Mouse (Mus musculus) heart, embryonic 12.5 days (tissue): ENCODE measurements around the gene Ddx3x. TPM values are rescaled to one million over a fixed set of nuclear protein-coding genes. Genes with fewer than 3 reads are reported as not detected.
"Not testable (repeated sequence)": the region's sequence is repeated elsewhere in the genome, so short reads cannot be mapped to it uniquely, and the experiment has no call there.

Experiments used
- ATAC-seq: fragments of 200-750 bp; cut with Nextera tagmentation; 2 replicates; pipeline ENCODE4 v1.8.0; 2017; ENCODE audit warnings: moderate TSS enrichment, moderate library complexity; ENCODE audit not compliant: insufficient number of reproducible peaks, low FRiP score
- H3K27ac ChIP-seq: fragments of 300-500 bp; sonication (generic); 2 replicates; pipeline ENCODE4 v1.5.1; 2016; ENCODE audit warnings: mild to moderate bottlenecking, moderate library complexity; ENCODE audit not compliant: poor library complexity, severe bottlenecking
- H3K27me3 ChIP-seq: fragments of 300-500 bp; sonication (generic); replicated peaks from 2 replicates; pipeline ENCODE4 v1.6.1; 2016; ENCODE audit warnings: mild to moderate bottlenecking, moderate library complexity
- H3K36me3 ChIP-seq: fragments of 300-500 bp; sonication (generic); 2 replicates; pipeline ENCODE4 v1.6.1; 2016; ENCODE audit warnings: mild to moderate bottlenecking, moderate library complexity
- H3K4me1 ChIP-seq: fragments of 300-500 bp; sonication (generic); replicated peaks from 2 replicates; pipeline ENCODE4 v1.6.1; 2016; ENCODE audit warnings: mild to moderate bottlenecking
- H3K4me2 ChIP-seq: fragments of 300-500 bp; sonication (generic); 2 replicates; pipeline ENCODE4 v1.6.1; 2016; ENCODE audit warnings: mild to moderate bottlenecking, moderate library complexity
- H3K4me3 ChIP-seq: fragments of 300-500 bp; sonication (generic); 2 replicates; pipeline ENCODE4 v1.5.1; 2016; ENCODE audit warnings: mild to moderate bottlenecking
- H3K9ac ChIP-seq: fragments of 300-500 bp; sonication (generic); 2 replicates; pipeline ENCODE4 v1.6.1; 2016; ENCODE audit warnings: mild to moderate bottlenecking, moderate library complexity
- H3K9me3 ChIP-seq: fragments of 300-500 bp; sonication (generic); replicated peaks from 2 replicates; pipeline ENCODE4 v1.6.1; 2016; ENCODE audit warnings: mild to moderate bottlenecking, moderate library complexity
- WGBS: fragments of 180-500 bp; shearing (Covaris S2); methylation state at CpG from one replicate; pipeline ENCODE4 v1.1.7; 2016; 5-methylcytosine and 5-hydroxymethylcytosine counted together
- polyA plus RNA-seq: library from polyadenylated mRNA; unstranded; fragments of >200 nt; fragmentation: Nextera tagmentation; extraction: Ambion mirVana; gene quantifications from 2 replicates; pipeline ENCODE4 v1.2.1, GENCODE M21; 2016

Gene Ddx3x
- polyA plus RNA-seq: 105 and 116 TPM in 2 replicates

DNA sequence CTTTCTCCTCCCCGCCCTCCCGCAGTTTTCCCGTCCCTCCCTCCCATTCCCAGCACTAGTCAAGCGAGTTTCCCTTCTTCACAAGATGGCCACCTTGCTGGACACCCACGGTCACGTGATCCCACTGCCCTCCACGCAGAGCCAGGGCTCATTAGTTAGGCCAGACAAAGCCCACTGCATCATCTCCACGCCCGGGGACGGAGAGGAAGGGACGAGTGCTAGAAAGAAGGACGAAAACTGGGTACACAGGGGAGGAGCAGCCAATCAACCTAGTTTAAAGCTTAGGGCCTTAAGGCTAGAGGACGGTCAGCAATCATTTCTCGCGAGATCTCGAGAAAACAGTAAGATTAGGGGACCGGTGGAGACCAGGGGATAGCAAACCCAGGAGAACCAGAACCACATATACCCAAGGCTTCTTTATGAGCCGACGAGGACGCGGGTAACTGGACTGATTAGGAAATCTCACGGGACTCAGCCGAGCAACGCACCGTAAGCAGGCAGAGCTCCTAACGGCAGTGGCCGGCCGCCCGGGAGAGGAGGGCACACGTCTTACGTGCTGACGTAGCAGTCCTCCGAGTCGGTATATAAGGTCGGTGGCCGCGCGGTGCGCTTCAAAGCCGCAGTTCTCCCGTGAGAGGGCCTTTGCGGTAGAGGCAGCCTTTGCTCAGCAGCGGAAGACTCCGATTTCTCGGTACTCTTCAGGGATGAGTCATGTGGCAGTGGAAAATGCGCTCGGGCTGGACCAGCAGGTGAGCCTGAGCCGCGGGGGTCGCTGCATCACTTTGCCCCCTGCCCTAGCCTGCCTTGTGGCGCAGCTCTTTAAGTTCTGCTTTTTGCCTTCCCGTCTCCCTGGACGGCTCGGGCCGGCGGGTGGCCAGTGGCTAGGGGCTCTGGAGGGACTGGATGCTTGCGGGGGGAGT, at the start of gene Ddx3x:
Gene Ddx3x, plus strand, starts transcription at position 562 of the 920 bp plus-strand sequence.
- H3K4me3 ChIP-seq: peak within 1 kb of the TSS; percentile 98
- peak; percentile 93 for ATAC-seq
- peak within 1 kb of the TSS; percentile 99 for H3K9ac ChIP-seq
- H3K4me1 ChIP-seq: 0 out of 2 replicates have a peak, but pooled peaks cover 6% of the 10 kb centered on the region
- peak within 1 kb of the TSS; percentile 72 for H3K4me2 ChIP-seq
- WGBS: under 1% methylated on average over 54 of the region's 57 CpGs
- peak within 1 kb of the TSS; percentile 100 for H3K27ac ChIP-seq
- H3K27me3 ChIP-seq: peaks cover 4% of the 10 kb centered on the region; the same call in 1 of the 2 replicates
- peaks cover 7% of the 10 kb centered on the region; the same call in 1 of the 2 replicates for H3K36me3 ChIP-seq
- no peaks in the 10 kb centered on the region for H3K9me3 ChIP-seq

DNA sequence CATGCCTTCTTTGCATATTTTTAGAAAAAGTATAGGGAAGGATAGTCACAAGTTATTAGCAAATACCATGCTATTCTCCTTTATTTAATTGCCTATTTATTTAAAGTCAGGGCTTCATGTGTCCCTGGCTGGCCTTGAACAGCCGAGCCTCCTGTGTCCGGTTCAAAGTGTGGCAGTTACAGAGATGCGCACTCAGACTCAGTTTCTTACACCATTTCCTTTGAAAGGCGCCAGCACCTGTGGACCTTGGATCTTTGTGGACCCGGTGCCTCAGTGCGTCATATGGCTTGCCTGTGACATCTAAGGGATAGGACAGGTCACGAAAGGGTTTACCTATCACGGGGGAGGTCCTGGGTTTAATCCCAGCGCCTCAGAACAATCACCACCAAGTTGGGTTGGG, 49.5 kb upstream of the Ddx3x start:
- Histone ChIP-seq H3K27me3 (peaks cover 22% of the 10 kb centered on the region), H3K4me2 (peak overlapping the region; percentile 57), H3K36me3 (no peaks in the 10 kb centered on the region), H3K4me3 (peak overlapping the region; percentile 43), H3K4me1 (no peaks in the 10 kb centered on the region), H3K27ac (no peak overlapping the region), H3K9me3 (no peaks in the 10 kb centered on the region), H3K9ac (no peak overlapping the region)
- 36% methylated on average over 9 of the region's 9 CpGs for WGBS
- no peak for ATAC-seq

DNA sequence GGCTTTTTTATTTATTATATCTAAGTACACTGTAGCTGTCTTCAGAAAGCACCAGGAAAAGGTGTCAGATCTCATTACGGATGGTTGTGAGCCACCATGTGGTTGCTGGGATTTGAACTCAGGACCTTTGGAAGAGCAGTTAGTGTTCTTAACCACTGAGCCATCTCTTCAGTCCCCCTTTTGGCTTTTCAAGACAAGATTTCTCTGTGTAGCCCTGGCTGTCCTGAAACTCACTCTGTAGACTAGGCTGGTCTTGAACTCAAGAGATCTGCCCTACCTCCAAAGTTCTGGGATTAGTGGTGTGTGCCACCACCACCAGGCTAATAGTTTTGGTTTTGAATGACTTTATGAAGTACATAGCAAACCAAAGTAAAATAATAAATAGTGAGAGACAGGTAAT, 47.9 kb upstream of the Ddx3x start:
- H3K27ac ChIP-seq, H3K4me2 ChIP-seq, H3K4me3 ChIP-seq, H3K9ac ChIP-seq, ATAC-seq, H3K9me3 ChIP-seq, H3K4me1 ChIP-seq, H3K36me3 ChIP-seq: not testable (repeated sequence)
- peaks cover 29% of the 10 kb centered on the region for H3K27me3 ChIP-seq
- WGBS: 91% methylated on average over 1 of the region's 1 CpGs

DNA sequence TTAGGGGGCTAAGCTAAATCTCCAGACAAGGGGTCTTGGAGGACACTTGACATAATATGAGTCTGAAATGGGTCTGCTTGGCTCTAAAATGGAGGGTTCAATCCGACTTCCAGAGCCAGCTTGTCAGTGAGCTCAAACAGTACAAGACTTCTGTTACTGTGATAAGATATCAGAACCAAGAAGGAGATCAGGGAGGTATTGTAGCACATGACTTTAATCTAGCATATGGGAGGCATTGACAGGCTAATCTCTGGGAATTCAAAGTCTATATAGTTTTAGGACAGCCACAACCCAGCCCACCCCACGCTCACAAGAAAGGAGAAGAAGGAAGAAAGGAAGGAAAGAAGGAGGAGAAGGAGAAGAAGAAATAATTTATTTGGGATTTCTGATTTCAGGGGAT, 47.1 kb upstream of the Ddx3x start:
- Histone ChIP-seq H3K9me3 (no peaks in the 10 kb centered on the region), H3K36me3 (no peaks in the 10 kb centered on the region), H3K4me3 (no peak overlapping the region), H3K4me1 (no peaks in the 10 kb centered on the region), H3K27ac (no peak overlapping the region), H3K9ac (no peak overlapping the region), H3K27me3 (peaks cover 37% of the 10 kb centered on the region), H3K4me2 (no peak overlapping the region)
- no peak for ATAC-seq
- 29% methylated on average over 2 of the region's 2 CpGs for WGBS

DNA sequence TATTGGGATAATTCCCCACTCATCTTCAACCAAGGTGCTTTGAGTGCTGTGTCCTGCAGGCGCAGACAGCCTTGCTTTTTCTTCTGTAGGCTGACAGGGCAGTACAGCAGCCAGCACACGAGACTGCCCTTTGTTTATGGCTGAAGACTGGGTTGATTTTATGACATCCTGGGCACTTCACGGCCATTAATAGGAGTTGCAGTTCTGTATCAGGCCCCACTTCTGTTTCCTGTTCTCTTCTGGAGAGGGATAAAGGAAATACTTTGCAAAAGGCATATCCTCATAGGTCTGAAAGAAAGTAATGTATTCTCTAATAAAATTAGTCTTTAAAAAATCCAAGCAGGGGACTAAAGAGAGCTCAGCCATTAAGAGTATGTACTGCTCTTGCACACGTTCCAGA, 46.1 kb upstream of the Ddx3x start:
- H3K4me1 ChIP-seq: no peaks in the 10 kb centered on the region
- H3K36me3 ChIP-seq: no peaks in the 10 kb centered on the region
- no peak overlapping the region for H3K9ac ChIP-seq
- 49% methylated on average over 4 of the region's 4 CpGs for WGBS
- ATAC-seq: no peak
- no peaks in the 10 kb centered on the region for H3K9me3 ChIP-seq
- H3K4me3 ChIP-seq: no peak overlapping the region
- H3K27me3 ChIP-seq: peaks cover 46% of the 10 kb centered on the region
- no peak overlapping the region for H3K4me2 ChIP-seq
- no peak overlapping the region for H3K27ac ChIP-seq

DNA sequence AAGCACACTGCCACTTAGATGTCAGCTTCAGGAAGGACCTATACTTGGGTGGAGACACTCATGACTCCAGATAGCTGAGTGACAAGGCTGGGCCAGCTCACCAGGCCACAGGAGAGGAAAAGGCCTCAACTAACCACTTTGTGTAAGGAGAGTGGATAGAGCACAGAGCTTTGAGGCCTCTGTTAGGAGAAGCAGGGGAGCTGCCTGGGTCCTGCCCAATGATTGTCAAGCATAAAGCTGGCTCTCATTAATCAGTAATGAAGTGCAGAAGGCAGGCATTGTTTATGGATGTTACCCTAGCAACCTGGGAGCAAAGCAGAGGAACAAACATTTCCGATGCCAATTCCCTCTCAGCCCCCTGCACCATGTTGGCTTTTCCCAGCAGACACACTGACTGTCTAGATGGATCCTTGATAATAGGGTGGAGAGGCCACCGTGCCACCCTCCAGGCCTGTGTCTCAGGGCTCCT, 44.6 kb upstream of the Ddx3x start:
- Histone ChIP-seq H3K4me3 (no peak overlapping the region), H3K27ac (no peak overlapping the region), H3K4me1 (no peaks in the 10 kb centered on the region), H3K4me2 (no peak overlapping the region), H3K36me3 (no peaks in the 10 kb centered on the region), H3K9ac (no peak overlapping the region), H3K27me3 (peaks cover 50% of the 10 kb centered on the region), H3K9me3 (no peaks in the 10 kb centered on the region)
- WGBS: 39% methylated on average over 2 of the region's 2 CpGs
- ATAC-seq: no peak

DNA sequence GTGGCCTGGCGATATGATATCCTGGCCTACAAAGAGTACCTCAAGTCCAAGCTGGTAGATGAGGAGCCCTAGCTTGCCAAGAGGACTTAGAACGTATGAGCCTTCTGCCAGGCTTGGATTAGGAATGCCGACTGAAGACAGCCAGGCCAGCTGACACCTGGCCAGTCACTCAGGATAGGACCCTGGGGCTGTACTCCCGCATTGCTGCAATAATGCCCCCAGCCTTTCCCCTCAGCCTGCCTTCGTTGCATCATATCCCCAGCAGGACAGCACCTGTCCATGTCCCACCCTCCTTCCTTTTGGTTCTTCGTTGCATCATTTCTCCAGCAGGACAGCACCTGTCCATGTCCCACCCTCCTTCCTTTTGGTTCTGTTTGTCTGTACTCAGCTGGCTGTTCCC, 41.3 kb upstream of the Ddx3x start:
- H3K9ac ChIP-seq: no peak overlapping the region
- no peak for ATAC-seq
- H3K27ac ChIP-seq: no peak overlapping the region
- no peaks in the 10 kb centered on the region for H3K36me3 ChIP-seq
- no peaks in the 10 kb centered on the region for H3K9me3 ChIP-seq
- 90% methylated on average over 6 of the region's 6 CpGs for WGBS
- H3K4me3 ChIP-seq: no peak overlapping the region
- H3K27me3 ChIP-seq: peaks cover 54% of the 10 kb centered on the region
- H3K4me1 ChIP-seq: no peaks in the 10 kb centered on the region
- H3K4me2 ChIP-seq: no peak overlapping the region

DNA sequence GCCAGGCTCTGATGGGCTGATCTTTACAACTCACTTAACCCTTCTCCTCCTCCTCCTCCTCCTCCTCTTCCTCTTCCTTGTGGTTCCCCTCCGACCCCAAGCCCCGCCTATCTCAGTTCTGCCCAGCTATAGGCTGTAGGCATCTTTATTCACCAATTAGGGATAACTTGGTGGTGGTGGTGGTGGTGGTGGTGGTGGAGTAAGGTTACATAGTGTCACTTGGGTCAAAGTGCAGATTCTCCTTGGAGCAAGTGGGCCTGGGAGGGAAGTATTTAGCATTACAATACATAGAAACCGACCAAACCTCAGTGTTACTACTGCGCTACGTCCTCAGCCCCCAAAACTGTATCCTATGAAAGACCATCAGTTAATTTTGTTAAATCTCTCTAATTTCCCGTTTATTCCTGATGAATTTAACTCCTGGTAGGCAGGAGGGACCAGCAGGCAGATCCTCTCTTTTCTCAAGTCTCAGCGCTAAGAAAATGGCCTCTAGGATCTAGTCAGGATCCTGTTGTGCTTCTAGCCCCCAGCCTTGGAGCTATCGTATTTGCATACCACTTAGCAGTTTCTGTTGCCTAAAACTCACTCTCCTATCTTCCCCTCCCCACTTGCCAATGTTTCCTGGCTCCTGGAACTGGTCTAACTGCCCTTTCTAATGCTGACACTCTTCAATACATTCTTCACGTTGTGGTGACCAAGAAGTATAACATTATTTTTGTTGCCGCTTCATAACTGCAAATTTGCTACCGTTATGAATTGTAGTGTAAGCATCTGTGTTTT, 39.9 kb upstream of the Ddx3x start:
- WGBS: 20% methylated on average over 11 of the region's 11 CpGs
- Histone ChIP-seq H3K27ac (peak overlapping the region; percentile 96), H3K27me3 (peaks cover 55% of the 10 kb centered on the region), H3K9ac (no peak overlapping the region), H3K9me3 (no peaks in the 10 kb centered on the region), H3K4me3 (peak overlapping the region; percentile 42; the same call in 1 of the 2 replicates), H3K36me3 (no peaks in the 10 kb centered on the region), H3K4me2 (peak overlapping the region; percentile 69), H3K4me1 (no peaks in the 10 kb centered on the region)
- no peak for ATAC-seq

DNA sequence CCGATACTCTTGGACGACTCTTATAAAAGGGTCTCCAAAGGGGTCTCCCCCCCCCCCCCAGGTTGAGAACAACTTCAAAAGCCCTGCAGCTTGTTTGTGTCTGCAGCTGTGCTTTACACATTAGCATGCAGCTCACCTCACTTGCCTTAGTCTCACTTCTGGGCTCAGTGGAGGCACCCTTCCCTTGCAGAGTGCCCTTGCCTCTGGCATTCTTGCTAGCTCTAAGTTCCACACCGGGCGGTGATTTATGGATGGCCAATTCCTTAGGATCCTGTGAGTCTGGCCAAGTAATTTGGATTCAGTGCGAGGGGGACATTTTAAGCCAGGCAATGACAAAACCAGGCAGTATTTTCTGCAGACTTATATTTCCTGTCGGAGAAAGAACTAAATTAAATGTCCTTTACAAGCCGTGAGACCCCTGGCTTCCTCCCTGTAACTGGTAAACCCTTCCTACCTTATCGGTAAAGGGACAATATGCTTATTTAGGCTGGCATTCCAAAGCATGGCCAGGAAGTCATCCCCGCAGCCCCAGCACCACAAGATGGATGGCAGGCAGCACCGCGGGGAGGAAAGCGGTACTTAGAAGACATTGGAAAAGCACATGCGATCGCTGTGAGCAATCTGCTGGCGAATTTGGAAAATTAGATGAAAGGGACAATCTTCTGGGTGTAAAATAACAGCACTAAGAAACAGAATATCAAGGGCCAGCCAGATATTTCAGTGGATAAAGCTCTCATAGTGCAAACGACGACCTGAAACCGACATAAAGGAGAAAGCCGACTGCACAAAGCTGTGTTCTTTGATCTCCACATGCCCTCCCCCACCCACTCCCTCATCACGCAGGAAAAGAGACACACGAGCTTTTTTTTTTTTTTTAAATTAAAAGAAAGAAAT, 39.1 kb upstream of the Ddx3x start:
- ATAC-seq: no peak
- Histone ChIP-seq H3K9ac (peak overlapping the region; percentile 74), H3K9me3 (no peaks in the 10 kb centered on the region), H3K4me2 (peak overlapping the region; percentile 69), H3K27ac (peak overlapping the region; percentile 96), H3K4me3 (peak overlapping the region; percentile 42), H3K27me3 (peaks cover 47% of the 10 kb centered on the region), H3K36me3 (no peaks in the 10 kb centered on the region), H3K4me1 (no peaks in the 10 kb centered on the region)
- 9% methylated on average over 21 of the region's 21 CpGs for WGBS

- WGBS: 12% methylated on average over 24 of the region's 24 CpGs
- peak; percentile 90 for ATAC-seq
- Histone ChIP-seq H3K27me3 (peaks cover 53% of the 10 kb centered on the region), H3K27ac (peak overlapping the region; percentile 96), H3K4me1 (no peaks in the 10 kb centered on the region), H3K4me2 (peak overlapping the region; percentile 69), H3K9ac (peak overlapping the region; percentile 74), H3K4me3 (peak overlapping the region; percentile 42), H3K36me3 (no peaks in the 10 kb centered on the region), H3K9me3 (no peaks in the 10 kb centered on the region)
These were observed 38.3 kb upstream of the Ddx3x start for GRCm38 (mm10) chrX:13242320-13243096.
